Mouse (Mus musculus): ENCODE results near the gene Abi3.

DNA sequence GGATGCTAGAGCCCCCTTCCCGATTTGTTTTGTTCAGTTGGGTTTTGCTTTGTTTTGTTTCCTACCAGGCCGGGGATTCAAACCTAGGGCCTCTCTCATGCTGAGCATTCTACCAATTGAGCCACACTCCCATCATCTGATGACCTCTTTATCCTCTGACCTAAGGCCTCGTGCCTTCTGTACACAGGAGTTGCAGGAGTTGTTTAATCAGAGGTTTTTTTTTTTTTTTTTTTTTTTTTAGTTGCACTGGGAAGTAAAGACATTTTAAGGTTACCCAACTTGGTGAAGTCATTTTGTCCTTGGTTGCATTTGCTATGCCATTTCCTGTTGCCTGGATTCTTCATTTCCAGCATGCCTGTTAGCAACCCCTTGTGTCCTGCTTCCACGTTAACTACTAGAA, 27.2 kb upstream of the Abi3 start:
- TF ChIP-seq CTCF (IDR thresholded peaks at IDR 0.05; ENCODE audit: low read depth) (no peak), EP300 (optimal IDR thresholded peaks at IDR 0.05) (no peak)
